Mouse (Mus musculus) CH12.LX (cell line): ENCODE measurements around the gene Gm40193. TPM values are rescaled to one million over a fixed set of nuclear protein-coding genes. Genes with fewer than 3 reads are reported as not detected.

Experiments used
- DNase-seq: peaks from one replicate; pipeline ENCODE4 v3.0.0-alpha.2; 2013; ENCODE audit errors: extremely low read depth
- H3K27ac ChIP-seq: 2 replicates; pipeline ENCODE4 v1.5.1; 2012; ENCODE audit warnings: low read depth, mild to moderate bottlenecking, control low read depth, moderate library complexity; ENCODE audit not compliant: insufficient read depth
- H3K27me3 ChIP-seq: replicated peaks from 2 replicates; pipeline ENCODE3; 2012; ENCODE audit warnings: inconsistent platforms
- H3K36me3 ChIP-seq, 2 experiments: replicated peaks in 1 of 2; 2 replicates each; pipeline versions ENCODE3 to v1.6.1; 2012; ENCODE audit warnings: inconsistent platforms in 1 of 2, low read length in 1 of 2, mild to moderate bottlenecking in 1 of 2, mixed read lengths in 1 of 2, moderate library complexity in 1 of 2; ENCODE audit not compliant: control insufficient read depth in 1 of 2, insufficient read depth in 1 of 2
- H3K4me1 ChIP-seq, 2 experiments: 2 replicates each; pipeline ENCODE4 v1.6.1; 2012; ENCODE audit warnings: inconsistent platforms in 1 of 2, moderate library complexity in 1 of 2; ENCODE audit not compliant: insufficient read depth in 2 of 2, control insufficient read depth in 1 of 2
- H3K4me2 ChIP-seq: 2 replicates; pipeline ENCODE4 v1.6.1; 2012; ENCODE audit warnings: low read depth, mild to moderate bottlenecking, control low read depth; ENCODE audit not compliant: poor library complexity, insufficient read depth, severe bottlenecking
- H3K4me3 ChIP-seq, 3 experiments: fragments of 150-350 bp in 1 of 3; sonication (generic) in 1 of 3; replicated peaks in 1 of 3; 2 replicates each; pipeline versions ENCODE3 to v1.5.1; 2011 to 2012; ENCODE audit warnings: low read depth in 2 of 3, low read length in 2 of 3, mild to moderate bottlenecking in 2 of 3, moderate library complexity in 2 of 3, control low read depth in 1 of 3, improper control_type of control experiment in 1 of 3, inconsistent platforms in 1 of 3, mixed read lengths in 1 of 3; ENCODE audit not compliant: poor library complexity in 1 of 3
- H3K79me2 ChIP-seq: replicated peaks from 2 replicates; pipeline ENCODE4 v1.6.1; 2012; ENCODE audit warnings: mild to moderate bottlenecking, moderate library complexity; ENCODE audit not compliant: control insufficient read depth, poor library complexity, insufficient read depth, severe bottlenecking; ENCODE audit errors: extremely low read depth
- H3K9ac ChIP-seq: 2 replicates; pipeline ENCODE4 v1.6.1; 2012; ENCODE audit warnings: low read depth, mild to moderate bottlenecking, control low read depth, moderate library complexity; ENCODE audit not compliant: insufficient read depth
- H3K9me3 ChIP-seq: replicated peaks from 2 replicates; pipeline ENCODE3; 2012; ENCODE audit warnings: low read length, inconsistent platforms, mixed read lengths
- BHLHE40 ChIP-seq: IDR thresholded peaks from 2 replicates; pipeline ENCODE4 v1.6.1; 2011; ENCODE audit warnings: mild to moderate bottlenecking, low read depth, low read length, improper control_type of control experiment
- CHD1 ChIP-seq: IDR thresholded peaks from 2 replicates; pipeline ENCODE4 v1.6.1; 2012; ENCODE audit warnings: low read depth, low read length, improper control_type of control experiment, inconsistent platforms
- CHD2 ChIP-seq: IDR thresholded peaks from 2 replicates; pipeline ENCODE4 v1.6.1; 2011; ENCODE audit warnings: low read length, improper control_type of control experiment
- CTCF ChIP-seq, 2 experiments: IDR thresholded peaks in 1 of 2; conservative IDR thresholded peaks in 1 of 2; 2 replicates each; pipeline ENCODE4 v1.5.1; 2011 to 2012; ENCODE audit warnings: low read depth in 2 of 2, low read length in 2 of 2, improper control_type of control experiment in 1 of 2, inconsistent platforms in 1 of 2, mild to moderate bottlenecking in 1 of 2, moderate library complexity in 1 of 2
- ELF1 ChIP-seq: IDR thresholded peaks from 2 replicates; pipeline ENCODE4 v1.6.1; 2014; ENCODE audit warnings: low read depth, mild to moderate bottlenecking, inconsistent platforms, low read length, improper control_type of control experiment
- EP300 ChIP-seq: IDR thresholded peaks from 2 replicates; pipeline ENCODE4 v1.6.1; 2011; ENCODE audit warnings: low read length, improper control_type of control experiment
- IRF4 ChIP-seq: IDR thresholded peaks from 2 replicates; pipeline ENCODE4 v1.6.1; 2014; ENCODE audit warnings: low read depth, mild to moderate bottlenecking, inconsistent platforms, low read length, improper control_type of control experiment
- JUN ChIP-seq: IDR thresholded peaks from 2 replicates; pipeline ENCODE4 v1.6.1; 2011; ENCODE audit warnings: low read depth, mild to moderate bottlenecking, low read length, improper control_type of control experiment, moderate library complexity; ENCODE audit not compliant: insufficient read depth
- KAT2A ChIP-seq: IDR thresholded peaks from 2 replicates; pipeline ENCODE4 v1.6.1; 2012; ENCODE audit warnings: low read length, improper control_type of control experiment, inconsistent platforms; ENCODE audit not compliant: insufficient replicate concordance
- MAFK ChIP-seq: IDR thresholded peaks from 2 replicates; pipeline ENCODE4 v1.6.1; 2011; ENCODE audit warnings: low read length, improper control_type of control experiment; ENCODE audit not compliant: insufficient replicate concordance
- MAX ChIP-seq: IDR thresholded peaks from 2 replicates; pipeline ENCODE4 v1.6.1; 2011; ENCODE audit warnings: low read length, improper control_type of control experiment
- MAZ ChIP-seq: IDR thresholded peaks from 2 replicates; pipeline ENCODE4 v1.6.1; 2012; ENCODE audit warnings: low read depth, mild to moderate bottlenecking, inconsistent platforms, low read length, improper control_type of control experiment, moderate library complexity
- MEF2A ChIP-seq: IDR thresholded peaks from 2 replicates; pipeline ENCODE4 v1.6.1; 2014; ENCODE audit warnings: low read depth, mild to moderate bottlenecking, inconsistent platforms, low read length, improper control_type of control experiment, borderline replicate concordance
- MXI1 ChIP-seq: IDR thresholded peaks from 2 replicates; pipeline ENCODE4 v1.6.1; 2011; ENCODE audit warnings: mild to moderate bottlenecking, low read depth, low read length, improper control_type of control experiment
- NELFE ChIP-seq: IDR thresholded peaks from 2 replicates; pipeline ENCODE4 v1.6.1; 2011; ENCODE audit warnings: low read depth, low read length, improper control_type of control experiment
- NRF1 ChIP-seq: IDR thresholded peaks from 2 replicates; pipeline ENCODE4 v1.6.1; 2014; ENCODE audit warnings: low read depth, mild to moderate bottlenecking, inconsistent platforms, low read length, improper control_type of control experiment, moderate library complexity
- POLR2A ChIP-seq: IDR thresholded peaks from 2 replicates; pipeline ENCODE4 v1.6.1; 2011; ENCODE audit warnings: low read depth, mild to moderate bottlenecking, improper control_type of control experiment, low read length
- POLR2AphosphoS2 ChIP-seq: IDR thresholded peaks from 2 replicates; pipeline ENCODE4 v1.6.1; 2011; ENCODE audit warnings: low read depth, low read length, improper control_type of control experiment
- RAD21 ChIP-seq: IDR thresholded peaks from 2 replicates; pipeline ENCODE4 v1.6.1; 2011; ENCODE audit warnings: low read depth, mild to moderate bottlenecking, low read length, improper control_type of control experiment, moderate library complexity
- SIN3A ChIP-seq: IDR thresholded peaks from 2 replicates; pipeline ENCODE4 v1.6.1; 2012; ENCODE audit warnings: low read length, improper control_type of control experiment, inconsistent platforms
- SMC3 ChIP-seq: IDR thresholded peaks from 2 replicates; pipeline ENCODE4 v1.6.1; 2011; ENCODE audit warnings: low read depth, low read length, improper control_type of control experiment
- TBP ChIP-seq: conservative IDR thresholded peaks from 2 replicates; pipeline ENCODE4 v1.6.1; 2011; ENCODE audit warnings: low read depth, low read length, improper control_type of control experiment
- TCF12 ChIP-seq: IDR thresholded peaks from 2 replicates; pipeline ENCODE4 v1.6.1; 2014; ENCODE audit warnings: low read depth, mild to moderate bottlenecking, inconsistent platforms, low read length, improper control_type of control experiment
- UBTF ChIP-seq: IDR thresholded peaks from 2 replicates; pipeline ENCODE4 v1.6.1; 2012; ENCODE audit warnings: low read depth, mild to moderate bottlenecking, inconsistent platforms, low read length, improper control_type of control experiment, moderate library complexity
- USF1 ChIP-seq: IDR thresholded peaks from 2 replicates; pipeline ENCODE4 v1.6.1; 2014; ENCODE audit warnings: low read depth, mild to moderate bottlenecking, inconsistent platforms, low read length, improper control_type of control experiment
- USF2 ChIP-seq: conservative IDR thresholded peaks from 2 replicates; pipeline ENCODE4 v1.6.1; 2011; ENCODE audit warnings: low read depth, low read length, improper control_type of control experiment
- ZC3H11A ChIP-seq: IDR thresholded peaks from 2 replicates; pipeline ENCODE4 v1.6.1; 2012; ENCODE audit warnings: low read depth, mild to moderate bottlenecking, inconsistent platforms, low read length, improper control_type of control experiment
- ZKSCAN1 ChIP-seq: IDR thresholded peaks from 2 replicates; pipeline ENCODE4 v1.6.1; 2012; ENCODE audit warnings: low read depth, inconsistent platforms, low read length, improper control_type of control experiment, borderline replicate concordance
- ZMIZ1 ChIP-seq: IDR thresholded peaks from 2 replicates; pipeline ENCODE4 v1.6.1; 2012; ENCODE audit warnings: low read depth, mild to moderate bottlenecking, inconsistent platforms, low read length, improper control_type of control experiment
- ZNF384 ChIP-seq: IDR thresholded peaks from 2 replicates; pipeline ENCODE4 v1.6.1; 2012; ENCODE audit warnings: low read depth, low read length, improper control_type of control experiment, inconsistent platforms
- dilution Hi-C: fragments of 300-500 bp; cut with MboI; formaldehyde crosslinking; loops from 2 replicates; pipeline ENCODE4 v1.14.3; 2020; ENCODE audit warnings: low sequenced_read_pairs; ENCODE audit not compliant: extremely low pct_unique_long_range_greater_than_20kb, extremely low pct_ligation_motif_present
- in situ Hi-C: fragments of 300-500 bp; cut with MboI; formaldehyde crosslinking; loops from 3 replicates; pipeline ENCODE4 v1.14.3; 2019; ENCODE audit warnings: low sequenced_read_pairs, low pct_ligation_motif_present, low pct_unique_long_range_greater_than_20kb, mixed read lengths
- polyA plus RNA-seq: library from polyadenylated mRNA; unstranded; fragments of >175 nt; gene quantifications from 2 replicates; pipeline ENCODE4 v1.2.1, GENCODE M21; 2012; ENCODE audit warnings: low read depth; ENCODE audit not compliant: insufficient read length
- total RNA-seq, 2 experiments: library from RNA; depleted of rRNA; stranded (reverse); fragments of 300-350 nt in 1 of 2; fragments of >200 nt in 1 of 2; gene quantifications; 2 replicates each; pipeline ENCODE4 v1.2.3; 2012 to 2014

Gm40193 gene
- total and polyA plus RNA-seq, 3 experiments: not detected

- in situ Hi-C loops: loop anchor here (5.0 kb wide), 1 partner anchor 35 kb away; the partner anchor contains the start of gene Psmb6
- H3K9ac ChIP-seq: peak within 1 kb of the TSS; percentile 78
- peak; percentile 97 for TF ChIP-seq NRF1
- no peak for TF ChIP-seq ZNF384
- no peak for TF ChIP-seq SMC3
- TF ChIP-seq IRF4: peak; percentile 28; the same call in 1 of the 2 replicates
- no peak for TF ChIP-seq ZC3H11A
- peak; percentile 59; the same call in 1 of the 2 replicates for TF ChIP-seq CHD2
- no peak for TF ChIP-seq CHD1
- TF ChIP-seq MAX: peak; percentile 86
- no peak for TF ChIP-seq JUN
- peak; percentile 89 for TF ChIP-seq NELFE
- TF ChIP-seq ZMIZ1: peak; percentile 6; the same call in 1 of the 2 replicates
- 0 out of 2 replicates have a peak, but pooled peaks have one; percentile 75 for TF ChIP-seq UBTF
- peak; percentile 97 for TF ChIP-seq MXI1
- peak; percentile 54; the same call in 1 of the 2 replicates for TF ChIP-seq MEF2A
- peak; percentile 89 for TF ChIP-seq SIN3A
- TF ChIP-seq KAT2A: no peak
- TF ChIP-seq CTCF (conservative IDR thresholded peaks at IDR 0.05 in 1 of 2, IDR thresholded peaks at IDR 0.05 in 1 of 2; ENCODE audit: low read depth in 2 of 2, low read length in 2 of 2): peak in 1 of 2 experiments; percentile 42; a peak in 2 of 4 replicates
- no peak for TF ChIP-seq TBP
- TF ChIP-seq ELF1: peak; percentile 32
- TF ChIP-seq ZKSCAN1: no peak
- TF ChIP-seq POLR2AphosphoS2: no peak
- peak; percentile 76 for TF ChIP-seq POLR2A
- peak; percentile 64; the same call in 1 of the 2 replicates for TF ChIP-seq BHLHE40
- peak; percentile 75; the same call in 1 of the 2 replicates for TF ChIP-seq TCF12
- TF ChIP-seq MAZ: peak; percentile 75; the same call in 1 of the 2 replicates
- TF ChIP-seq USF2: no peak
- TF ChIP-seq USF1: peak; percentile 58
- TF ChIP-seq EP300: no peak
- TF ChIP-seq RAD21: no peak; the same call in none of the 2 replicates
- TF ChIP-seq MAFK: no peak
- TF ChIP-seq, all 38 proteins: peak for 17
- Histone ChIP-seq H3K4me2 (peak within 1 kb of the TSS; percentile 75), H3K36me3 (peaks cover 0 to 32% of the 10 kb centered on the region in 2 experiments), H3K4me1 (peaks cover 8 to 46% of the 10 kb centered on the region in 2 experiments; a peak in 3 of 4 replicates), H3K4me3 (peak within 1 kb of the TSS; percentile 82 to 97 (median 91)), H3K27ac (no peak within 1 kb of the TSS), H3K79me2 (peaks cover 17% of the 10 kb centered on the region), H3K9me3 (no peaks in the 10 kb centered on the region), H3K27me3 (no peaks in the 10 kb centered on the region)
- DNase-seq: peak; percentile 88
- dilution Hi-C loops: no loop called here
These were observed 29.7 kb upstream of the Gm40193 start, which contains the start of gene Mink1 for GRCm38 (mm10) chr11:70562287-70562994. TSS of gene Mink1 (plus strand) at chr11:70562881.
